Mouse (Mus musculus) stomach, postnatal 0 days (tissue): Measurements from ENCODE around the gene Gm4969.

Source experiments
- CTCF ChIP-seq: IDR thresholded peaks from 2 replicates; pipeline ENCODE4 v1.5.1; 2016; ENCODE audit warnings: antibody characterized with exemption, low read depth, mild to moderate bottlenecking, moderate library complexity
- EP300 ChIP-seq: optimal IDR thresholded peaks from 2 replicates; pipeline ENCODE3; 2016; ENCODE audit warnings: antibody characterized with exemption

- TF ChIP-seq CTCF (no peak), EP300 (no peak)
Measured at GRCm38 (mm10) chr7:19119631-19120429, 1.7 kb upstream of the Gm4969 start, which contains the start of gene Fbxo46.
